Mouse (Mus musculus) spleen, adult 2 months (tissue): ENCODE measurements at regions not wholly inside any gene's neighbourhood (a gene's known extent, or its start where the extent isn't known, plus 50 kb on each side); places are given as distances from the start of the nearest gene placed in this dataset.

Source experiments
- DNase-seq, 2 experiments: peaks; one replicate each; pipeline versions ENCODE4 v3.0.0 to v3.0.0-alpha.2; 2012 to 2021; ENCODE audit warnings: low spot score in 2 of 2, low read depth in 1 of 2
- H3K27ac ChIP-seq: fragments of 200-500 bp; 2 replicates; pipeline ENCODE4 v1.5.1; 2012; ENCODE audit warnings: low read length, inconsistent platforms; ENCODE audit not compliant: insufficient read depth
- H3K27me3 ChIP-seq: fragments of 200-500 bp; 2 replicates; pipeline ENCODE4 v1.6.1; 2012; ENCODE audit warnings: mild to moderate bottlenecking, moderate library complexity, low read length, inconsistent platforms; ENCODE audit not compliant: control insufficient read depth, insufficient read depth
- H3K36me3 ChIP-seq: fragments of 200-500 bp; 2 replicates; pipeline ENCODE4 v1.6.1; 2012; ENCODE audit warnings: mild to moderate bottlenecking, low read length, inconsistent platforms; ENCODE audit not compliant: control insufficient read depth, insufficient read depth
- H3K4me1 ChIP-seq: fragments of 200-500 bp; 2 replicates; pipeline ENCODE4 v1.6.1; 2011; ENCODE audit warnings: inconsistent platforms; ENCODE audit not compliant: control insufficient read depth, insufficient read depth, insufficient read length
- H3K4me3 ChIP-seq: fragments of 200-500 bp; 2 replicates; pipeline ENCODE4 v1.5.1; 2011; ENCODE audit warnings: mild to moderate bottlenecking, inconsistent platforms; ENCODE audit not compliant: insufficient read depth, insufficient read length; ENCODE audit errors: extremely low read depth
- CTCF ChIP-seq: fragments of 200-500 bp; IDR thresholded peaks from 2 replicates; pipeline ENCODE4 v1.5.1; 2011; ENCODE audit warnings: mild to moderate bottlenecking, inconsistent platforms; ENCODE audit not compliant: insufficient read depth, insufficient read length, insufficient replicate concordance; ENCODE audit errors: extremely low read depth
- POLR2A ChIP-seq: fragments of 200-500 bp; IDR thresholded peaks from 2 replicates; pipeline ENCODE4 v1.6.1; 2011; ENCODE audit warnings: low read depth, low read length, inconsistent platforms
- WGBS: fragments of 180-500 bp; shearing (Covaris S2); methylation state at CpG from one replicate; pipeline ENCODE4 v1.1.7; 2018; 5-methylcytosine and 5-hydroxymethylcytosine counted together

GRCm38 (mm10) chr5:111979601-111980000 lies 245.9 kb downstream of the Gm26897 start:
- no peak for TF ChIP-seq POLR2A
- TF ChIP-seq CTCF: no peak
- 73% methylated on average over 3 of the region's 3 CpGs for WGBS
- Histone ChIP-seq H3K36me3 (no peaks in the 10 kb centered on the region), H3K27me3 (no peaks in the 10 kb centered on the region), H3K4me3 (no peak overlapping the region), H3K4me1 (no peaks in the 10 kb centered on the region), H3K27ac (no peak overlapping the region)
- DNase-seq: no peak

GRCm38 (mm10) chr5:111982106-111982505 lies 248.4 kb downstream of the Gm26897 start:
- DNase-seq: no peak
- H3K4me1 ChIP-seq: no peaks in the 10 kb centered on the region
- no peaks in the 10 kb centered on the region for H3K27me3 ChIP-seq
- no peak for TF ChIP-seq POLR2A
- no peak for TF ChIP-seq CTCF
- H3K36me3 ChIP-seq: no peaks in the 10 kb centered on the region
- H3K27ac ChIP-seq: no peak overlapping the region
- no peak overlapping the region for H3K4me3 ChIP-seq
- 88% methylated on average over 2 of the region's 2 CpGs for WGBS

GRCm38 (mm10) chr5:111985997-111986396 lies 252.3 kb downstream of the Gm26897 start:
- no peak for DNase-seq
- TF ChIP-seq POLR2A: no peak
- no peak for TF ChIP-seq CTCF
- no peak overlapping the region for H3K4me3 ChIP-seq
- no peaks in the 10 kb centered on the region for H3K36me3 ChIP-seq
- 80% methylated on average over 8 of the region's 8 CpGs for WGBS
- no peaks in the 10 kb centered on the region for H3K4me1 ChIP-seq
- H3K27me3 ChIP-seq: no peaks in the 10 kb centered on the region
- H3K27ac ChIP-seq: no peak overlapping the region

GRCm38 (mm10) chr5:111987036-111987435 lies 253.3 kb downstream of the Gm26897 start:
- TF ChIP-seq CTCF (no peak), POLR2A (no peak)
- DNase-seq: no peak
- 54% methylated on average over 6 of the region's 6 CpGs for WGBS
- Histone ChIP-seq H3K27ac (no peak overlapping the region), H3K36me3 (no peaks in the 10 kb centered on the region), H3K27me3 (no peaks in the 10 kb centered on the region), H3K4me3 (no peak overlapping the region), H3K4me1 (no peaks in the 10 kb centered on the region)

DNA sequence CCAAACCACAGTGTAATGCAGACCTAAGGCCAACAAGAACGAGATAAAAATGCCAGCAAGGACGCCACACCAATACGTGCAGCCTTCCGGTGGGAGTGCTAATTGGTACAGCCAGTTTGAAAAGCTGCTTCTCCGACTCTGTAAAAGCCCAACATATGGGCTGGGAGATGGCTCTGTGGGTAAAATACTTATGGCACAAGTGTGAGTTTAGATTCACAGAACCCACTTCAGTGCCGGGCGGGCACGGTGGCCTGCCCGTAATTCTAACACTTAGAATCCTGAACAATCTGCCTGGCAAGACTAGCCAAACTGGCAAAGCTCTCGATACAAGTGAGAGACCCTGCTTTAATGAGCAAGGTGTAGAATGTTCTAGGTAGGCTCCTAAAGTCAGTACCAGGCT lies 258.1 kb downstream of the Gm26897 start:
- no peak for DNase-seq
- no peaks in the 10 kb centered on the region for H3K36me3 ChIP-seq
- H3K27me3 ChIP-seq: no peaks in the 10 kb centered on the region
- 90% methylated on average over 10 of the region's 10 CpGs for WGBS
- TF ChIP-seq POLR2A (no peak), CTCF (no peak)
- no peaks in the 10 kb centered on the region for H3K4me1 ChIP-seq
- no peak overlapping the region for H3K4me3 ChIP-seq
- no peak overlapping the region for H3K27ac ChIP-seq

GRCm38 (mm10) chr5:111993221-111993620 lies 259.1 kb downstream of the Cryba4 start:
- TF ChIP-seq POLR2A: no peak
- DNase-seq: no peak
- no peaks in the 10 kb centered on the region for H3K36me3 ChIP-seq
- no peak overlapping the region for H3K4me3 ChIP-seq
- H3K4me1 ChIP-seq: no peaks in the 10 kb centered on the region
- 71% methylated on average over 7 of the region's 7 CpGs for WGBS
- no peaks in the 10 kb centered on the region for H3K27me3 ChIP-seq
- H3K27ac ChIP-seq: no peak overlapping the region

DNA sequence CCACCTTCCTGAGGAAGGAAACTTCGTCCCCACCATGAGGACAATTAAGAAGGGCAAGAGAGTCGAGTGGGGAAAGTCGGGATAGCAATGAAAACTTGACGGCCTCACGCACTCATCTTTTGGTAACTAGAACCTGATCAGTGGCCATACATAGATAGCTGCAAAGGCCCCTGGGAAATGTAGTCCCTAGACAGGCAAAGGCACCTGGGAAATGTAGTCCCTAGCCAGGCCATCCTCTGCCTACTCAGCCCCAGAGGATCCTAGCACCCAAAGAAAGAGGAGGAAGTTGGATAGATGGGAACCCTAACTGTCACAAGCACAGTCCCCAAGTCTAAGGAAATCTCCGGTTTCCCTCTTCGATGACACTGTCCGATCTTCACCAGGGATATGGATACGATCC lies 258.4 kb downstream of the Cryba4 start:
- no peak for DNase-seq
- no peak overlapping the region for H3K4me3 ChIP-seq
- TF ChIP-seq CTCF: no peak
- TF ChIP-seq POLR2A: no peak
- H3K36me3 ChIP-seq: no peaks in the 10 kb centered on the region
- 73% methylated on average over 9 of the region's 9 CpGs for WGBS
- H3K4me1 ChIP-seq: no peaks in the 10 kb centered on the region
- H3K27ac ChIP-seq: no peak overlapping the region
- no peaks in the 10 kb centered on the region for H3K27me3 ChIP-seq

DNA sequence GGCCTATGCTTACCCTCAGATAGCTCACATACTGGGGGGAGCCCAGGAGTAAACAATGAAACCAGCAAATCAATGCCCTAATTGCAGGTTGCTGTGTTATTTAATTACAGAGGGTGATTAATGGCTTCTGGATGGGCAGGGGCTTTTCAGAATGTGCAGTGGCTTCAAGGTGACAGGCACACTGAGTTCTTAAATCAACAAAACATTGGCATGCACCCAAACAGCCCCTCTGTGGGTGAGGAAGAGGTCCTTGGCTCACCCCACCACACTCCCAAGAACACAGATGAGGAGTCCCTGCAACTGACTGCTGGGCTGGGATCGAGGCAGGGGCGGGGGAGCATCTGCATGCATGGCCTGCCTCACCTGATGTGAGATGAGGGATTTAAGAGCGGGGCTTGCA lies 255.5 kb downstream of the Cryba4 start:
- Histone ChIP-seq H3K4me3 (no peak overlapping the region), H3K4me1 (no peaks in the 10 kb centered on the region), H3K36me3 (no peaks in the 10 kb centered on the region), H3K27ac (no peak overlapping the region), H3K27me3 (no peaks in the 10 kb centered on the region)
- WGBS: 79% methylated on average over 3 of the region's 3 CpGs
- TF ChIP-seq CTCF: no peak
- no peak for DNase-seq
